10 mouse cellular contexts compared by ENCODE assay signal in genomic region chr1:139340178-139340859, GRCm38 (mm10). TPM values are rescaled to one million over a fixed set of nuclear protein-coding genes. Genes with fewer than 3 reads are reported as not detected.
DNase-seq lines count a peak whose midpoint lies in the region; ATAC-seq and TF ChIP-seq lines count a peak whose summit lies in the region.
"Had no signal": no experiment of that assay in that cellular context is flagged by ENCODE, and none has a peak within 500 bp of the region (broad histone marks: within the 10 kb centered on the region; RNA-seq: fewer than 3 reads in every experiment).

No protein-coding gene starts in this region.

- peak; percentile 70; the same call in 1 of the 2 replicates for ATAC-seq in hindbrain, embryonic 12.5 days (ENCODE audit: low FRiP score)
- ATAC-seq in neural tube, embryonic 14.5 days (ENCODE audit: low read depth): peak; percentile 85; the same call in 1 of the 2 replicates

- intact Hi-C loops in left cerebral cortex, adult 2 months (cut with DNase I): loop anchor here (5.0 to 10.0 kb wide), 4 partner anchors 176 to 1206 kb away; no protein-coding TSS in a partner anchor

- no peaks in the 10 kb centered on the region for H3K27me3 ChIP-seq in hindbrain, embryonic 12.5 days
- no peaks in the 10 kb centered on the region for H3K27me3 ChIP-seq in neural tube, embryonic 14.5 days (ENCODE audit: control insufficient read depth, insufficient read depth, low read length)

- no peak overlapping the region for H3K9ac ChIP-seq in hindbrain, embryonic 12.5 days
- no peak overlapping the region for H3K9ac ChIP-seq in neural tube, embryonic 14.5 days (replicated peaks; ENCODE audit: low read depth, low read length)

- TF ChIP-seq CTCF in left cerebral cortex, adult 2 months (IDR thresholded peaks at IDR 0.05): peak; percentile 54

- H3K9me3 ChIP-seq in hindbrain, embryonic 12.5 days (replicated peaks): no peaks in the 10 kb centered on the region
- H3K9me3 ChIP-seq in neural tube, embryonic 14.5 days (ENCODE audit: control insufficient read depth, low read length): no peaks in the 10 kb centered on the region

- no peak overlapping the region for H3K4me3 ChIP-seq in left cerebral cortex, adult 2 months
- no peak overlapping the region for H3K4me3 ChIP-seq in hindbrain, embryonic 12.5 days
- no peak overlapping the region for H3K4me3 ChIP-seq in neural tube, embryonic 14.5 days (ENCODE audit: low read depth, low read length)

- no peak overlapping the region for H3K4me2 ChIP-seq in hindbrain, embryonic 12.5 days (replicated peaks)
- H3K4me2 ChIP-seq in neural tube, embryonic 14.5 days (ENCODE audit: low read depth, low read length): no peak overlapping the region

- H3K27ac ChIP-seq in left cerebral cortex, adult 2 months: no peak overlapping the region
- H3K27ac ChIP-seq in hindbrain, embryonic 12.5 days: no peak overlapping the region
- H3K27ac ChIP-seq in neural tube, embryonic 14.5 days (ENCODE audit: low read depth, low read length): no peak overlapping the region

- WGBS in hindbrain, embryonic 12.5 days: 5% methylated on average over 1 of the region's 2 CpGs
- WGBS in neural tube, embryonic 14.5 days: 4% methylated on average over 1 of the region's 2 CpGs

- DNase-seq in left cerebral cortex, adult 2 months (ENCODE audit: extremely low spot score in 1 of 2, low spot score in 2 of 2): no peak
- no peak for DNase-seq in left cerebral cortex, adult 8-10 months (ENCODE audit: low spot score in 2 of 2)
- DNase-seq in adipocyte (ENCODE audit: low spot score): peak; percentile 43
- DNase-seq in cerebellum, postnatal 4 days (ENCODE audit: low spot score in 2 of 2): no peak
- DNase-seq in layer of hippocampus, adult 9-11 months: no peak
- no peak for DNase-seq in right cerebral cortex, postnatal 25 days

- H3K36me3 ChIP-seq in hindbrain, embryonic 12.5 days: no peaks in the 10 kb centered on the region
- H3K36me3 ChIP-seq in neural tube, embryonic 14.5 days (ENCODE audit: control insufficient read depth, insufficient read depth, low read length): no peaks in the 10 kb centered on the region

- no peaks in the 10 kb centered on the region for H3K4me1 ChIP-seq in hindbrain, embryonic 12.5 days
- no peaks in the 10 kb centered on the region for H3K4me1 ChIP-seq in neural tube, embryonic 14.5 days (ENCODE audit: control insufficient read depth, insufficient read depth, low read length)

RNA-seq across cellular contexts. Expression of gene Crb1, which starts 36.6 kb away (rescaled TPM):
- total RNA-seq in left cerebral cortex, adult 2 months (2021): 1 to 10 TPM; 1.1 to 1.2 TPM
- 1 to 10 TPM in 2 of 4 experiments, under 1 TPM in 2; 0.65 to 1.2 (median 0.92) TPM for total RNA-seq in left cerebral cortex, adult 8-10 months (2022)
- 2.1 and 3.0 TPM in 2 replicates for polyA plus RNA-seq in hindbrain, embryonic 12.5 days (2016; fragmentation: Nextera tagmentation; extraction: Ambion mirVana)
- 1.1 and 1.5 TPM in 2 replicates for polyA plus RNA-seq in neural tube, embryonic 14.5 days (2014; fragmentation: Nextera tagmentation; extraction: Ambion mirVana)
- polyA plus RNA-seq: large intestine, adult 2 months; small intestine, adult 2 months had no signal
